Mouse (Mus musculus) adrenal gland, adult 8-10 months (tissue): ENCODE results near the gene Vamp1. TPM values are rescaled to one million over a fixed set of nuclear protein-coding genes. Genes with fewer than 3 reads are reported as not detected.
A peak's percentile ranks its signal among the peaks of the same experiment; 100 is the strongest.

Experiments
- DNase-seq: peaks from one replicate; pipeline ENCODE4 v3.0.0; 2022
- total RNA-seq, 4 experiments: library from RNA; stranded (reverse); gene quantifications; 2 replicates each; pipeline ENCODE4 v1.2.4; 2022

The Vamp1 gene
- 10 to 100 TPM; 40.1 to 85.3 (median 58.8) TPM for total RNA-seq

DNA sequence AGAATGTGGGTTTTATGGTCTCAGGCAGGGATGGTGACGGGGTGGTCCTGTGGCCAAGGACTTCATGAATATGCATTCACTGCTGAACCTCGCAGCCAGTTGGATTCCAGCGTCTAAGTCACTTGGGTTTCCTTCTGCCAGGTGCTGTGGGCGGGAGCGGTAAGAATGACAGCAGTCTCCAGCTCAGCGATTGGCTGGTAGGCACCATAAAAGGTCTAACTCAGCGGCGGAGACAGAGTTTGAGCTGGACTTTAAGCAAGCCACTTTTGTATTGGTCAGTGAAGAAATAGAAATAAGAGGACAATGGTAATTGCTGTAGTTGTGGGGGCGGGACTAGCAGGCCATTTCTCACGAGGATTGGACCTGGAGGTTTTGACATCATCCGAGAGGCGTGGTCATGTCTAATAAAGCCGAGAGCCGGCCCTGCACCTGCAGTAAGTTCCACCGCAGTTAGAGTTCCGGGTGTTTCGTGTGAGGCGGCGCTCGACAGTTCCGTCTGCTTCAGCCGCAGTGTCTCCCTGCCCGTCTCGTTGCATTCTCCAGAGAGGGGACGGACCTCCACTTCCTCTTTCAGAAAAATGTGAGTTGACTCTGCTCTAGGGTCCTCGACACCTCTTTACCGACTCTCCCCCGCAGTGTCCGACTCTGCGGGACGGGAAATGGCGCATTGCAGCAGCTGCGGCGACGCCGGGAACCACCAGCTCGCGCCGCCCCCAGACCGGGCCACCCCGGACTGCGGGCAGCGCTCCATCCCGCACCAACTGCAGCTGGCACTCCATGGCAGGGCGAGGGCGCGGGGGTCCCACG, at the start of gene Vamp1:
TSS of gene Vamp1 (plus strand) at position 404 of the 807 bp plus-strand sequence.
- DNase-seq = peak; percentile 96

DNA sequence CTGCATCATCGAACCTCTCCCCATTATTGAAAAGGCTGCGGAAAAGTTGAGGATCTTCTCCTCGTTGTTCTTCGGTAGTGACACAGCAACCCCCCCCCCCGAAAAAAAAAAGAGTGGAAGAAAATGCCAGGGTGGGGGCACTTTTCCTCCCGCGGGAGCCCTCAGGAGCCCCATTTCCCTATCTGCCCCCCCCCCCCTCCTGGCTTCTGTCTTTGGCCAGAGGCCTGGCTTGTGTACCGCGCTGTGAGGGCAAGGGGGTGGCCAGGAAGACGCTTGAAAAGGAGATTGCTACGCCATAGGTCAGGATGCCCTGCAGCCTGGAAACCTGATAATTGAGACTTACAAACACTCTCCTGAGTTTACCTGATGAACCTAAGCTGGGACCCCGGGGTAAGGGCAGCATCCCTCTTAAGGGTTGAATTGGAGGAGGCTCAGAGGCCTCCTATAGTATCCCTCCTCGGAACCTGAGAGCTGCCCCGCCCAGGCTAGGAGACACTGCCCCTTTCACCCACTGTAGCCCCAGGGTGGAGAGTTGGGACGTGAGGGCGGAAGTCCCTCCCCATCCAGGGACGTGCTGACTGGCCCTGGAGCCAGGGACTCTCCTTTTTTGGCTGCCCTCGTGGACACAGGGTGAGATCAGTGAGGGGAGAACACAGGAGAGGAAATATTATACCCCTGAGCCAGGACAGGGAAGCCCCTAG, 49.1 kb upstream of the Vamp1 start, which contains the start of gene Gapdh:
TSS of gene Gapdh (minus strand) at position 417 of the 701 bp plus-strand sequence.
- DNase-seq = peak; percentile 90

DNA sequence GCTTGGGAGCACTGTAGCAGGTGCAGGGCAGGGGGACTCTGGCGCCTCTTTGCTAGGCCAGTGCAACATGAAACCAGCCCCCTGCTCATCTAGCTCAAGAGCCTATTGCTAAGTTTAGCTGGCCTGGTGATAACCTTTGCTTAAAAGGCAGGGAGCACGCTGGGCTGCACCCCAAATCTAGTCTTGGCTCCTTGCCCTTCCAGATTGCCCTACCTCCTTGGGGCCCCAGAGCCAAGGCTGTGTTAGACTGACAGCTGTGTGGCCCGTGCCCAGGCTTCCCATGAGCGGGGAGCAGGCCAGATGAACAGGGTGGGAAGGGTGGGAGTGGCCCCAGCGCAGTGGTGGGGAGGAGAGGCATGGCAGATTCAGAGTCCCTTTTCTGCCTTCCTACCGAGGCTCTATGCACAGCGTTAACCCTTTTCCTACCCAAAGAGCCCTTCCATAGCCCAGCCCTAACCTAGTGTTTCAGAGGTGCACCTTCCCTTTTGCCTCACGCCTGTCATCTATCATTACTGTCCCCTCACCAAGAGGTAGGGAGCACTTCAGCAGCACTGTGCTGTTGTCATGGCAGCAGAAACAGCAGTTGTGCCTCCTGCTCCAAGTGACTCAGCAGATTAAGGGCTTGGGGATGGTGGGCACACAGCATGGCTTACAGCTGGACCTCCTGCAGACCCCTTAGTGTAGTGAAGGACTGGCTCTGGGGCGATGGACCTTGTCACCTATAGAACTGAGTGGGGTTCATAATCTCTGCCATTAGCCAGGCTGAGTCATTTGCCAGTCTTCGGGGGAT, 48.3 kb upstream of the Vamp1 start:
- peak; percentile 59 for DNase-seq

DNA sequence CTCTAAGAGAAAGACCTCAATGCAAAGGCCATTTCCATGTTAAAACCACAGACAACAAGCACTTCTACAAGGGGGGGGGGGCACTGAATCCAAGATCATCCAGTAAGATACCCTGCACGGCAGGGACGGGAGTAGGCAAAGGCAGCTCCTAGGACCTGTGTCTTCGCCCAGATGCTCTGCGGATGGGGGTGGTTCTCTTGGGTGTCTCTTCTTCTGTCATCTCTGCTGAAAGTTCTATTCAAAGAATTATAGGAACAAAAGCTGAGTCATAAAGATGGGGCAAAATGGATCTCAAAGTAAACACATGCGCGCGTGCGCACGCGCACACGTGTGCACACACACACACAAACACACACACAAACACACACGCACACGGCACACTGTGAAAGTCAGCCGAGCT, 47.3 kb upstream of the Vamp1 start:
- no peak for DNase-seq

DNA sequence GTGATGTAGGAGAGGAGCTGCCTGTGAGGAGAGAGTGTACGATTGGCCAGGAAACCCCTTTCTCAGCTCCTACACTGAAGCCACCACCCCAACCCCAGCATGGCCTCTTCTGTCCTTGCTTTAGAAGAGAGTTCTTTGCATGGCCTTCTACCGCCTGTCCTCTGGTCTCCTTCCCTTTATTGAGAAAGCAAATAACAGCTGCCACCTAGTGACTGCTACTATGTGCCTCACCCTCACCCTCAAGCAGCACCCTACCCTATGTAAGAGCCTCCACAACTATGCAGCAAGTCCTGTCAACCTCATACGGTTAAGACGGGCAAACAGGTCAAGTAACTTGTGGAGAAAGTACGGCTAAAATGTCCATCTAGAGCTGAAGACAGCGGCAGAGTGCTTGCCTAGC, 45.2 kb upstream of the Vamp1 start:
- DNase-seq = no peak

DNA sequence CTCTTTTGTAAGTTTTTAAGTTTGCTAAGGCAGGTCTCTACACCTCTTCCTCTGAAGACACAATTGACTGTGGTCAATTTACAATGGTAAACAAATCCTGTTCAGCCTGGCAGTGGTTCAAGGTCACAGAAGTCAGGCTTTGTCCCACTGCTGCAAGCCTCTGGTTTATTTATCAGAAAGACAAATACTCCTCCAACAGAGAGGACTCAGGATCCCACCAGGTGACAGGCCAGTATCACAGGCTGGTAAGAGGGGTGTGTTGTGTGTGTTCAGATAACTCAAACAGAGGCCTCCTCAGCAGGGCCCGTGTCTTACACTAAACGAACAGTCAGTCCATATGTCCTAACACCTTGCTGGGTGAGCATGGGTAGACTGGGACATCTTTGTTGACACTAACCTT, 42.9 kb upstream of the Vamp1 start:
- DNase-seq = no peak

DNA sequence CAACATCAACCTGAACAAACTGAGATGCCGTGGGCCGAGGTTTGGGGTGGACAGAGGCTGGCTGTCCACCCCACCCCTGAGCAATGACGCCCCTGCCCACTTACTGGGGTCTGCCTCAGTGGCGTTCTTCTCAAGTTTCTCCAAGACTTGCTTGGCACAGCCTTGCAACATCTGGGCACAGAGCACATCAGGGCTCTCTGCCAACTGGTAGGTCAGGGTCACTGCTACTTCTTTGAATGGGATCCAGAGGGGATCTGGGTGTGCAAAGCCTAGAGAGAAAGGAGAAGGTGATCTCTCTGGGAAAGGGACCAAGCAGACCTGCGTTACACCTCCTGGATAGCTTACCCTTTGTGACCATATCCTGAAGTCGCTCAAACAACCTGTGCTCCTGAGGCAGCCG, 42.1 kb upstream of the Vamp1 start:
- peak; percentile 71 for DNase-seq

DNA sequence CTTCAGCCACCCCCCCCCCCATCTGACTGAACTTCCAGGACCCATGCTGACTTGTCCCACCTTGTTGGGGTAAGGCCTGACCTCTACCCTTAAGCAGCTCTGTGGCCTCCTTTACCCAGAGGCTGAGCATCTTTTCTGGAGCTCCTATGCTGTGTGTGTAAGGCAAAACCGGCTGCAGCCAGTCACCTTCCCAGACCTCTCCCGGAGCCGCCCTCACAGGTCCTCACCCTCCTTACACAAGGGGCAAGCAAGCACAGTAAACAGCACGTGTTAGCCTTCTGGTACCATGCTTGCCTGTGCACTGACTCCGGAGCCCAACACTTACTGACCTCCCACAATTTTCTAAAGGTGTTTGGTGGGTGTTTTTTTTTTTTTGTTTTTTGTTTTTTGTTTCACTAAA, 39.9 kb upstream of the Vamp1 start:
- DNase-seq = no peak

DNA sequence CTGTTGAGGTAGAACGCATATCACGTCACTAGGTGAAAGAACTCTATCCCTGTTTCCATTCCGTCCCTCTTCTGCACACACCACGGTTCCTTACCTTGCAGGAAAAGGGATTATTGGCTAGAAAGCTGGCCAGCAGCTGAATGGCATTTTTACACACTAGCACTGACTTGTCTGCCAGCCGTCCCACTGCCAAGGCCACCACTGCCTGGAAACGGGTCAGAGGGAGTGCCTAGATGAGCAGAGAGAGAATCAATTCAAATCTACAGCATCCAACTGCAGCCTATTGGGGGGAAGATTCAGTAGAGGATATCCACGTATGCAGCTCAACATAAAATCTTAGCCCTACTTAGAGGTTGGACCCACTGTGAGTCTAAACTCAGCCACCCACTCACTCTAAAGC, 35.8 kb upstream of the Vamp1 start:
- DNase-seq = no peak

DNA sequence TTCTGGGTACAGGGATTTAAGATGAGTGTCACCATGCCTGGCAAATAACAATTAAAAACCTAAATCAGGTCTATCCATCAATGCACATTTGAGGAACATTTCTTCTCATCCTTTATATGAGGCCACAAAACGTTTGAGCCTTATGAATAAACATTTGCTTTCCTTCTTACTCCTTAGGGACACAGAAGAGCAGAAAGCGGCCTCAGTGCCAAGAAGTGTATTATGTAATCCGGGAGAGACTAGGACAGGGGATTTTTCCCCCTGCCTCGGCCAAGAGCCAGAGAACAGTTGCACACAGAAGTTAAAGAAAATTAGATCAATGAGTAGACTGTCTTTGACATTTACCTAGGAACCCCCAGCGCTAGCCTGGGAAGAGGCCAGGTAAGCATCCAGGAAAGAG, 33.2 kb upstream of the Vamp1 start:
- DNase-seq = no peak

DNA sequence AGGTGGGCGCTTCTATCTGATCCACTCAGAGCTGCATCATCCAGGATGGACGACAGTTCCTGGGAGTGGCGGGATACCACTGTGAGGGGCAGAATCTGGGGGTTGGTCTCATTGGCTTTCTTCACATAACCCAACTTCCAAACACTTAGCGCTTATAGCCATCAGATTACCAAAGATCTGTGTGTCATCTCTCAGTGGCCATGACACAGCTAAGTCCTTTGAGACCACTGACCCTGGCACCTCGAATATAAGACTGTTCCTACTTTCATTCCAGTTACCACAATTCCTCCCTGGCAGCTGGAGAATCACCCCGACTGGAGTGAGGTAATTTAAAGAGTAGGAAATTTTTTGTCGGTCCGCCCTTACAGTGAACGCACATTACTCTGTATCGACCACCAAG, 29.1 kb upstream of the Vamp1 start:
- no peak for DNase-seq

DNA sequence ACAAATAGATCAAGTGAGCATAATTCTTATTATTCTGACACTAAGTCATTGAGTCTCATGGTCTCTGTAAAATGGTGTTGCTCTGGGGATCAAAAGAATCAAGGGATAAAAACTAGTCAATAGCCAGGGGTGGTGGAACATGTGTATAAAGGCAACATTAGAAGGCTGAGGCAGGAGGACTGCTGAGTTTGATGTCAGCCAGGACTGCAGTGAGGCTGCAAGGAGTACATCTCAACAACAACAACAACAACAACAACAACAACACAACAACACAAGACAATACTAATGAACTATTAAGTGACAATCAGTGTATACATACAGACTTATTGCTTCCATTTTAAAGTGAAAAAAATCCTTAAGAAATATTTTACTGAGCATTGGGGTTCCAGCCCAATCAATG, 24.5 kb upstream of the Vamp1 start:
- no peak for DNase-seq

DNA sequence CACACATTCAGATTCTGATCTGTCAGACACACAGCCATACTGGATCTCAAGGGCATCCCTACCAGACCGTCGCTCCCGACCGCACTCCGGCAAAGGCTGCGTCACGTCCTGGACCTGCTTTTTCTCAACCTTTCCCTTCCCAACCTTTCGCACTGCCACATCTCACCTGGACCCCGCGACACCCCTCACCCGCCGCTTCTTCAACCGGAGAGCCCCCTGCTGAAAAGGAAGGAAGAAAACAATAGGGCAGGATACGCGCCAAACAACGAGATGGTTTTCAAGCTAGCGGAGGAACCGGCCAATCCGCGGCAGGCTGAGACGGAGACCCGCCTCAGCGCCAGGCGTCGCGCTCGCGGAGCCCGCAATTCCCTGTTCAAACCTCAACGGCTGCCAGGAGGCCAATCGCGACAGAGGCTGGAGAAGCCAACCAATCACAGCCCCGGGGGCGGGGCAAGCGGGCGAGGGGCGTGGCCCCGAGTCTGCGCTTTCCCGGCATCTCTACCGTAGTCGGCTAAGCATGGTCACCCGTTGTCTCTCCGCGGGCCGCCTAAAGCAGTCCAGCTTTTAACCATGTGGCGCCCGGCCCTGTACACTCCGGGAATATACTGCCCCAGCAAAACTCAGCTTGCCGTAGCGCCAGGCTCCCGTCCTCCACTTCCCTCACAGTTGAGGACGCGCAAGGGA, 23.9 kb upstream of the Vamp1 start, which contains the start of the genes Ncapd2 and Mrpl51:
TSS of gene Ncapd2 (minus strand) at position 370 of the 684 bp plus-strand sequence.
TSS of gene Mrpl51 (plus strand) at position 470 of the 684 bp plus-strand sequence.
- peak; percentile 95 for DNase-seq

DNA sequence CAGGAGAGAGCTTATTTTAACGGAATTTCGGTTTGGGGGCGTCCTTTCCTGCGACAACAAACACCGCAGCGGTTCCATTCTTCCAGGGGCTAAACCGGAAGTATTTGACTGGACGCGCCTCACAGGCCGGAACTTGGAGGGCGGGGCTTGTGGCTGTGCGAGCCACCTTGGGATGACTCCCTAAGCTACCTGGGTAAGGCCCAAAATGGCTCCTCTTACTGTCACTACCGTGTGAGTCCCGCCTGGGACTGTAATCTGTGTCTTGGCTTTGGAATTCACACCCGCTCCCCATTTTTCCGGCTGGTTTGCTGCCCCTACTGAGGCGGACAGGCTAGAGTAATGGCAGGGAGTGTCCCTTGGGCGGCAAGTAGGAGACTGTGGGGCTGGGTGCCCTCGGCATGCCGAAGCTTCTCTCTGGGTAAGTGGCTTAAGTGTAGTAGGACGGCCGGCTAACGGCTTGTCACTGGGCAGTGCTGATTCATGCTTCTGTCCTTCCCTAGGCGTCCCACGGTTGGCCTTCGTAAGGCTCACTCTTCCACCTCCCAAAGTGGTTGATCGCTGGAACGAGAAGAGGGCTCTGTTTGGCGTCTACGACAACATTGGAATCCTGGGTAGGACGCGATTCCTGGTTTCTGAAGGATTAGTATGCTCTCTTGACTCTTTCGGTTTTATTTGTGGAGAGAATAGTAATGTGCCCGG, 23.2 kb upstream of the Vamp1 start:
- peak; percentile 91 for DNase-seq

DNA sequence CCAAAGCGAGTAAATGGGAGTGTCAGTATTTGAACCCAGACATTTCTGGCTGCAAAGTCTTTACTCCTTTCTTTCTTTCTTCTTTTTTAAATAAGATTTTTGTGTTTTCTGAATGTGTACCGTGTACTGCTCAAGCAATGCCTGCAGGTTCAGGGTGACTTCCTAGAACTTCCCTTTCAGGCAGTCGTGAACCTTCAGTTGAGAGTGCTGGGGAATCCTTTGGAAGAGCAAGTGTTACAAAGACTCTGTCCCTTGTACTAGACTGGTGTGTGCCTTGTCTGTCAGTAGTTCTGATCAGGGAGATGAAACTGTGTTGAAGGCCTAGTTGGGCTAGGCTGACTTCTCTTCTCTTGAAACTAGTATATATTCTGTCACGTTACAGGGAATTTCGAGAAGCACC, 22.5 kb upstream of the Vamp1 start:
- no peak for DNase-seq

DNA sequence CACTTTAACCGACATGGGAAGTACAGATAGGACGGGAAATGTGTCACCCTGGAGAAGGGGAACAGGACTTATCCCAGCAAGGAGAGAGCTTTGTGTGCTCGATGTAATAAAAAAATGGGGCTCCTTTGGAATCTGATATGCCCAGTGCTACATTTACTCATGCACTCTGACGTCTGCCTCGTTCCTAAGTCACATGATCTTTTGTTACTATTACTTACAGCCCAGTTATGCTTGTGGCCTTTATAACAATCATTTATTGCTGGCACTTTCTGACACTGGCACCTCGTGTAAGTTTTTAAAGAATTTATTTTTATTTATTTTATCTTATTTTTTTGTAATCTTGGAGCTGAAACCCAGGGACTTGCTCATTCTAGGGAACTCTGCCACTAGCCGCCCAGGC, 22.0 kb upstream of the Vamp1 start:
- DNase-seq = no peak

DNA sequence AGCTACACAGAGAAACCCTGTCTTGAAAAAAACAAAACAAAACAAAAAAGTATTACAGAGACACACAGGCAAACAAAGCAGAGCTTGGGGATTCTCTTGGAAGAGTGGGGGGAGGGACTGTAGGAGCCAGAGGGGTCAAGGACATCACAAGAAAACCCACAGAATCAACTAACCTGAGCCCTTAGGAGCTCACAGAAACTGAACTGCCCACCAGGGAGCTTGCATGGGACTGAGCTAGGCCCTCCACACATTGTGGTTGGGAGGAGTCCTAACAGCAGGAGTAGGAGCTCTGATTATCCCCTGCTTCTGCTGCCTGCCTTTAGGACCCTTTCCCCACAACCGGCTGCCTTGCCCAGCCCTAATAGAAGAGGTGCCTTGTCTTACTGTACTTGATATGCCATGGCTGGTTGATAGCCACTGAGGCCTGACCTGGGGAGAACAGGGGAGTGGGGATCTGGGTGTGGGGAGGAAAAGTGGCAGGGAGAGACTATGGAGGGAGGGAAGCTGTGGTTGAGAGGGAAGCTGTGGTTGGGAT, 19.7 kb upstream of the Vamp1 start:
- no peak for DNase-seq

DNA sequence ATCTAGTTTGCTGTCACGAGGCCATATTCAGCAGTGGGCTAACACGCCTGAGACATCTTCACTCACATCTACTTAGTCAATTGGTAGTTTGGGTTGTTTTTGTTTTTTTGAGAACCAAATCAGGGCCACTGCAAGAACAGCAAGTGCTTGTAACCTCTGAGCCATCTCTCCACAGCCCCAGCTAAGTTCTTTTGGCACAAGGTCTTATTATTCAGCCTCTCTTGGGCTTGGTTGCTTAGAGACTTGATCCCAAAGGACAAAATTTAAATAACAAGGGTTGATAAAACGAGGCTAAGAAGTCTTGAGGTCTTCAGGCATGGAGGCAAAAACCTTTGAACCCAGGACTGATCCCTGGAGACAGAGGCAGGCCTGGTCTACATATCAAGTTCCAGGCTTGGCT, 19.1 kb upstream of the Vamp1 start:
- DNase-seq = no peak

DNA sequence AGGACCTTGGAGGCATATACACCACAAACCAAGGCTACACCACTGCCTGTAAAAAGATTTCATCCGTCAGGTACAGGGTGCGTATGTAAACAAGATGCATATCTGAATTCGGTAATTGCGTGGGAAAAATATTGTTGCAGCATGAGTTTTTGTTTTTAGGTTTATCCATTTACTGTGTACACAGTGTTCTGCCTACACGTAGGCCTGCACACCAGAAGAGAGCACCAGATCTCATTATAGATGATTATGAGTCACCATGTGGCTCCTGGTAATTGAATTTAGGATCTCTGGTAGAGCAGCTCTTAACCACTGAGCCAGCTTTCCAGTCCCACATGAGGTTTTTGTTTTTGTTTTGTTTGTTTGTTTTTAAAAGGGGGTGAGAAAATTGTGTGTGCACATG, 18.2 kb upstream of the Vamp1 start:
- no peak for DNase-seq

DNA sequence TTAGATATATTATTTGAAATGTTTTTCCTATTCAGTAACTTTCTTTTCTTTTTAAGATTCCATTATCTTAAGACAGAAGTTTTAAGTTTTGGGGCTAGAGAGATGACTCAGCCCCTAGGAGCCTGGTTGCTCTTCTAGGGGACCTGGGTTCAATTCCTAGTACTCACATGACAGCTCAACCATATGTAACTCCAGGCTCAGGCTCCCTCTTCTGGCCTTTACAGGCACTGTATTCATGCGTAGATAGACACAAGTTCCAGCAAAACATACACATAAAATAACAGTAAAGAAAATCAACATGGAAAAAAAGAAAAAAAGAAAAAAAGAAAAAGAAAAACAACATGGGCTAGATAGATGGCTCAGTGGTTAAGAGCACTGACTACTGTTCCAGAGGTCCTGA, 4.9 kb upstream of the Vamp1 start:
- DNase-seq = no peak

DNA sequence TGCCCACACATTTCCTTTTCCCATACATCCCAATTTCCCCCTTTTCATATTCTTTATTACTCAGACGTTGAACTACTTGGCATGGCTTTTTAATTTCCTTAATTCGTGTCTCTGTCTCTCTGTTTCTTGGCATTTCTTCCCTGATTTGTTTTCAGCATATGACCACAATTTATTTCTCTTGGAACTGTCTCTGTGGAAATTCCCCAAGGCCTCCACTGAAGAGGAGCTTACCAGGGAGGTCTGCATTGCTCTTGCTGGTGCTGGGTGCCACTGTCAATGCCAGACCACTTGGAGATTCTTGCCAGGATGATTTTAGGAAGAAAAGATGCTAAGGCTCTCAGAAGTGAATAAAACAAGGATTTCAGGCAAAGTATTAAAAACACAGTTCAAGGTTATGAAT, 2.7 kb upstream of the Vamp1 start:
- no peak for DNase-seq

DNA sequence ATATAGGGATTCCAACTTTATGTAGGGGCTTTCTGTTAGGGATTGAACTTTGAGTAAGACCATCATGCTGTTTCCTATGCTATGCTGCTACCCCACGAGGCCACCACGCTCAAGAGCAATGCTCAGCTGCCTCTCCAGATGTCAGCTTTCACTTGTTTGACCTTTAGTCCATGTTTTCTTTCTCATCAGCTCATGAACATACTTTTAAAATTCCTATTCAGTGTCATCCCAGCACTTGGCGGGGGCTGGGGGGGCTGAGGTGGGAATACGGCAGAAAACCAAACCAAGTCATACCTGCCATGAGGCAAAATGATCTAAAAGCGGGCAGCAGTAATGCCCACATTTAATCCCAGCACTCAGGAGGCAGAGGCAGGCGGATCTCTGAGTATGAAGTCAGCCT, 2.2 kb upstream of the Vamp1 start:
- DNase-seq = no peak
